Mouse (Mus musculus): Measurements from ENCODE around the gene B4gat1. TPM values are rescaled to one million over a fixed set of nuclear protein-coding genes. Genes with fewer than 3 reads are reported as not detected.

B4gat1 gene
- total and polyA plus RNA-seq, 3 experiments: 6.9 to 9.6 TPM; not detected in 1

DNA sequence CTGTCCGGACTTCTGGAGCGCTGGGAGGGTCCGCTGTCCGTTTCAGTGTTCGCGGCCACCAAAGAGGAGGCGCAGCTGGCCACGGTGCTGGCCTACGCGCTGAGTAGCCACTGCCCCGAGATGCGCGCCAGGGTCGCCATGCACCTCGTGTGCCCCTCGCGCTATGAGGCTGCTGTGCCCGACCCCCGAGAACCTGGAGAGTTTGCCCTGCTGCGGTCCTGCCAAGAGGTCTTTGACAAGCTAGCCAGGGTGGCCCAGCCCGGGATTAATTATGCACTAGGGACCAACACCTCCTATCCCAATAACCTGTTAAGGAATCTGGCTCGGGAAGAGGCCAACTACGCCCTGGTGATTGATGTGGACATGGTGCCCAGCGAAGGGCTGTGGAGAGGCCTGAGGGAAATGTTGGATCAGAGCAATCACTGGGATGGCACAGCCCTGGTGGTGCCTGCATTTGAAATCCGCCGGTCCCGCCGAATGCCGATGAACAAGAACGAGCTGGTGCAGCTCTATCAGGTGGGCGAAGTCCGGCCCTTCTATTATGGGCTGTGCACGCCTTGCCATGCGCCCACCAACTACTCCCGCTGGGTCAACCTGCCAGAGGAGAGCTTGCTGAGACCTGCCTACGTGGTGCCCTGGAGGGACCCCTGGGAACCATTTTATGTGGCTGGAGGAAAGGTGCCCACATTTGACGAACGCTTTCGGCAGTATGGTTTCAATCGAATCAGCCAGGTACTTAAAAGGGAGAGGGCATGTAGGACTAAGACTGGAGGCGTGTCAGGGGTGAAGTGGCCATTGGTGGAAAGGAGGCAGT, 882 bp downstream of the B4gat1 start:
- Histone ChIP-seq H3K4me3 (ENCODE audit: control insufficient read depth in 1 of 2, insufficient read depth in 1 of 2, low read depth in 2 of 2, low read length in 2 of 2) (peak overlapping the region; percentile 57 to 87), H3K27me3 (ENCODE audit: control insufficient read depth in 1 of 2, insufficient read depth in 2 of 2, low read length in 2 of 2) (no peaks in the 10 kb centered on the region), H3K9me3 (replicated peaks; ENCODE audit: insufficient read depth, low read length) (no peaks in the 10 kb centered on the region), H3K36me3 (ENCODE audit: control insufficient read depth in 1 of 2, insufficient read depth in 2 of 2, low read length in 2 of 2) (peaks cover 2 to 7% of the 10 kb centered on the region in 2 experiments; a peak in 3 of 4 replicates), H3K27ac (ENCODE audit: control insufficient read depth, low read depth, low read length) (no peak overlapping the region), H3K9ac (ENCODE audit: control insufficient read depth, low read depth, low read length, poor library complexity, severe bottlenecking) (peak overlapping the region; percentile 64), H3K4me1 (ENCODE audit: control insufficient read depth in 1 of 2, insufficient read depth in 2 of 2, low read length in 2 of 2) (peaks cover 2 to 18% of the 10 kb centered on the region in 2 experiments), H3K79me2 (ENCODE audit: control insufficient read depth, insufficient read depth, low read length, poor library complexity) (peaks cover 21% of the 10 kb centered on the region)
- no peak for DNase-seq (ENCODE audit: low read depth, low spot score)
- no peak for TF ChIP-seq MXI1 (IDR thresholded peaks at IDR 0.05; ENCODE audit: low read depth, low read length)

GRCm38 (mm10) chr19:5040862-5041523, 2.4 kb downstream of the B4gat1 start, which contains the start of gene Brms1:
TSS of gene Brms1 (plus strand) at chr19:5041354.
- Histone ChIP-seq H3K27ac (ENCODE audit: control insufficient read depth, low read depth, low read length) (peak within 1 kb of the TSS; percentile 71), H3K4me3 (ENCODE audit: control insufficient read depth in 1 of 2, insufficient read depth in 1 of 2, low read depth in 2 of 2, low read length in 2 of 2) (peak within 1 kb of the TSS; percentile 74 to 95), H3K9ac (ENCODE audit: control insufficient read depth, low read depth, low read length, poor library complexity, severe bottlenecking) (peak within 1 kb of the TSS; percentile 88), H3K27me3 (ENCODE audit: control insufficient read depth in 1 of 2, insufficient read depth in 2 of 2, low read length in 2 of 2) (no peaks in the 10 kb centered on the region), H3K4me1 (ENCODE audit: control insufficient read depth in 1 of 2, insufficient read depth in 2 of 2, low read length in 2 of 2) (peaks cover 2 to 18% of the 10 kb centered on the region in 2 experiments), H3K79me2 (ENCODE audit: control insufficient read depth, insufficient read depth, low read length, poor library complexity) (peaks cover 21% of the 10 kb centered on the region), H3K9me3 (replicated peaks; ENCODE audit: insufficient read depth, low read length) (no peaks in the 10 kb centered on the region), H3K36me3 (ENCODE audit: control insufficient read depth in 1 of 2, insufficient read depth in 2 of 2, low read length in 2 of 2) (peaks cover 2 to 7% of the 10 kb centered on the region in 2 experiments; a peak in 3 of 4 replicates)
- peak; percentile 97 for DNase-seq (ENCODE audit: low read depth, low spot score)
- TF ChIP-seq MAZ (IDR thresholded peaks at IDR 0.05; ENCODE audit: low read depth, low read length) (peak; percentile 88; the same call in 1 of the 2 replicates), NRF1 (IDR thresholded peaks at IDR 0.05; ENCODE audit: insufficient read depth, low read depth, low read length, poor library complexity, severe bottlenecking) (peak; percentile 67), SMC3 (IDR thresholded peaks at IDR 0.05; ENCODE audit: low read depth, low read length) (0 out of 2 replicates have a peak, but pooled peaks have one; percentile 11), USF1 (IDR thresholded peaks at IDR 0.05; ENCODE audit: low read depth, low read length) (no peak; the same call in 1 of the 2 replicates), TCF12 (IDR thresholded peaks at IDR 0.05; ENCODE audit: low read depth, low read length) (peak; percentile 49), HCFC1 (IDR thresholded peaks at IDR 0.05; ENCODE audit: low read depth, low read length) (peak; percentile 96), ZC3H11A (IDR thresholded peaks at IDR 0.05; ENCODE audit: low read depth, low read length) (no peak), KAT2A (conservative IDR thresholded peaks at IDR 0.05; ENCODE audit: low read depth, low read length) (peak; percentile 71), MXI1 (IDR thresholded peaks at IDR 0.05; ENCODE audit: low read depth, low read length) (peak; percentile 95), UBTF (IDR thresholded peaks at IDR 0.05; ENCODE audit: borderline replicate concordance, insufficient read depth, low read depth, low read length) (no peak), RAD21 (IDR thresholded peaks at IDR 0.05; ENCODE audit: low read depth, low read length) (no peak), TBP (IDR thresholded peaks at IDR 0.05; ENCODE audit: low read depth, low read length) (peak; percentile 45; the same call in 1 of the 2 replicates), USF2 (IDR thresholded peaks at IDR 0.05; ENCODE audit: borderline replicate concordance in 1 of 2, insufficient read depth in 1 of 2, low read depth in 1 of 2, low read length in 2 of 2) (no peak), ELF1 (IDR thresholded peaks at IDR 0.05; ENCODE audit: low read depth, low read length) (peak; percentile 99), GATA1 (IDR thresholded peaks at IDR 0.05; ENCODE audit: low read depth, low read length) (peak; percentile 56; the same call in 1 of the 2 replicates), SIN3A (IDR thresholded peaks at IDR 0.05; ENCODE audit: low read length) (peak; percentile 100), BHLHE40 (IDR thresholded peaks at IDR 0.05; ENCODE audit: borderline replicate concordance, low read depth, low read length) (no peak), NELFE (IDR thresholded peaks at IDR 0.05; ENCODE audit: low read depth, low read length) (peak; percentile 60), POLR2A (IDR thresholded peaks at IDR 0.05; ENCODE audit: control insufficient read depth in 1 of 2, insufficient read depth in 1 of 2, low read depth in 1 of 2, low read length in 2 of 2, poor library complexity in 1 of 2) (peak in 1 of 2 experiments; percentile 81; a peak in 2 of 4 replicates), TAL1 (IDR thresholded peaks at IDR 0.05; ENCODE audit: low read length) (peak; percentile 24; the same call in 1 of the 2 replicates), POLR2AphosphoS2 (IDR thresholded peaks at IDR 0.05; ENCODE audit: low read length) (peak; percentile 59; the same call in 1 of the 2 replicates), E2F4 (IDR thresholded peaks at IDR 0.05; ENCODE audit: borderline replicate concordance, low read depth, low read length) (0 out of 2 replicates have a peak, but pooled peaks have one; percentile 32), MAX (IDR thresholded peaks at IDR 0.05; ENCODE audit: low read length) (peak; percentile 74; the same call in 1 of the 2 replicates), ZMIZ1 (IDR thresholded peaks at IDR 0.05; ENCODE audit: low read depth, low read length) (0 out of 2 replicates have a peak, but pooled peaks have one; percentile 15), EP300 (IDR thresholded peaks at IDR 0.05; ENCODE audit: low read depth in 1 of 2, low read length in 2 of 2) (peak in 1 of 2 experiments; percentile 23; a peak in 1 of 4 replicates), RCOR1 (IDR thresholded peaks at IDR 0.05; ENCODE audit: low read depth, low read length) (0 out of 2 replicates have a peak, but pooled peaks have one; percentile 38), ETS1 (IDR thresholded peaks at IDR 0.05; ENCODE audit: low read depth, low read length) (peak; percentile 46; the same call in 1 of the 2 replicates)

Data from MEL (cell line).